Mouse (Mus musculus): Measurements from ENCODE around the gene Gm35549. TPM values are rescaled to one million over a fixed set of nuclear protein-coding genes. Genes with fewer than 3 reads are reported as not detected.
"Not testable (repeated sequence)": the region's sequence is repeated elsewhere in the genome, so short reads cannot be mapped to it uniquely, and the experiment has no call there.

The Gm35549 gene
- polyA plus RNA-seq, 1 experiment from 2014 or later = 0.34 TPM

DNA sequence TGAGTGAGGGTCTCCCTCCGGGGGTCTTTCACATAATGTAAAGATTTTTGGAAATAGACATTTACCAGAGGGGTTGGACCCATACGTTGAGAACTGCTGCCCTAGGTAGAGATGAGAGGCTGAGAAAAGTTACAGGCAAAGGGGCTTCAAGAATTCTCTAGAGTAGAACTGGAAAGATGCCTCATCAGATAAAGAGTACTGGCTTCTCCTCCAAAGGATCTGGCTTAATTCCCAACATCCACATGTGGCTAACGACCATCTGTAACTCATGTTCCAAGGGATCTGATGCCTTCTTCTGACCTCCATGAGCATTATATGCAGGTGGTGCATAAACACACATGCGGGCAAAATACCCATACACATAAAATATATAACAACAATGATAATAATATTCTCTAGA, 11.8 kb upstream of the Gm35549 start:
- no peak overlapping the region for H3K4me2 ChIP-seq (replicated peaks)
- no peak overlapping the region for H3K27ac ChIP-seq
- no peaks in the 10 kb centered on the region for H3K27me3 ChIP-seq (replicated peaks)
- H3K4me3 ChIP-seq = no peak overlapping the region
- peaks cover 93% of the 10 kb centered on the region for H3K36me3 ChIP-seq
- peaks cover 9% of the 10 kb centered on the region; the same call in 1 of the 2 replicates for H3K9me3 ChIP-seq
- WGBS = 98% methylated on average over 4 of the region's 4 CpGs
- H3K4me1 ChIP-seq = no peaks in the 10 kb centered on the region
- no peak overlapping the region for H3K9ac ChIP-seq
- no peak for ATAC-seq (ENCODE audit: low FRiP score, low read depth)

DNA sequence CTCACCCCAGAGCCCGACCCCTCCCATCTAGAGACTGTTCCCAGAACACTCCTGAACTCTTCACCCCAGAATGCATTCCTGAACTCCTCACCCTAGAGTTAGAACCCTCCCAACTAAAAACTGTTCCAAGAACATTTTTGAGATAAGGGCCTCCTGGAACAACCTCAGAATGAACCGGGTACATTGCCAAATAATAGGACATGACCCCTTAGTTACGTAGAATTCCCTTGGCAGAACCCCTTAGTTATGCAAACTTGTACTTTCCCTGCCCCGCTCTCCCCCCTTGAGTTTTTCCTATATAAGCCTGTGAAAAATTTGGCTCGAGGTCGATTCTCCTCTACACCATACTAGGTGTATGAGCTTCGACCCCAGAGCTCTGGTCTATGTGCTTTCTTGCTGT, 11.3 kb upstream of the Gm35549 start:
- not testable (repeated sequence) for H3K27ac ChIP-seq; H3K9ac ChIP-seq; H3K4me3 ChIP-seq; ATAC-seq (ENCODE audit: low FRiP score, low read depth); H3K27me3 ChIP-seq (replicated peaks); H3K4me1 ChIP-seq; H3K4me2 ChIP-seq (replicated peaks); H3K9me3 ChIP-seq
- 98% methylated on average over 3 of the region's 7 CpGs for whole genome bisulfite sequencing
- H3K36me3 ChIP-seq = peaks cover 93% of the 10 kb centered on the region

DNA sequence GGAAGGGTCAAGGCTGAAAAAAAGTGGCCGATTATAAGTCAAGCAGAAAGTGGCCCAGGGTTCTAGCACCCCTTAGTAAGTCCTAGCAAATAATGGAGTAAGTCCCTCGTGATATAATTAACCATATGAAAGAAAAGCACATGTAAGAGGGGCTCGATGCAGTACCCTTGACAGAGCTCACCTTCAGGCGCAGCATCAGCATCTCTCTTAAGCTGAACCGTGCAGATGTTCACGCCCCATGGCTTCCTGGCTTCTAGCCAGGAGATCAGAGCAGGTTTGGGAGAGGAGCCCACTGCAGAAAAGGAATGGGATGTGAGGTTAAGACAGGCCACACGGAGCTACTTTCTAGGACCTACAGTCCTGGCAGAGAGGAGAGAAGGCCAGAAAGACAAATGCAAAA, 10.7 kb upstream of the Gm35549 start:
- Histone ChIP-seq H3K27ac (no peak overlapping the region), H3K9me3 (peaks cover 8% of the 10 kb centered on the region), H3K4me2 (replicated peaks) (no peak overlapping the region), H3K4me3 (no peak overlapping the region), H3K27me3 (replicated peaks) (no peaks in the 10 kb centered on the region), H3K4me1 (no peaks in the 10 kb centered on the region), H3K9ac (no peak overlapping the region), H3K36me3 (peaks cover 93% of the 10 kb centered on the region)
- 95% methylated on average over 7 of the region's 7 CpGs for whole genome bisulfite sequencing
- no peak for ATAC-seq (ENCODE audit: low FRiP score, low read depth)

DNA sequence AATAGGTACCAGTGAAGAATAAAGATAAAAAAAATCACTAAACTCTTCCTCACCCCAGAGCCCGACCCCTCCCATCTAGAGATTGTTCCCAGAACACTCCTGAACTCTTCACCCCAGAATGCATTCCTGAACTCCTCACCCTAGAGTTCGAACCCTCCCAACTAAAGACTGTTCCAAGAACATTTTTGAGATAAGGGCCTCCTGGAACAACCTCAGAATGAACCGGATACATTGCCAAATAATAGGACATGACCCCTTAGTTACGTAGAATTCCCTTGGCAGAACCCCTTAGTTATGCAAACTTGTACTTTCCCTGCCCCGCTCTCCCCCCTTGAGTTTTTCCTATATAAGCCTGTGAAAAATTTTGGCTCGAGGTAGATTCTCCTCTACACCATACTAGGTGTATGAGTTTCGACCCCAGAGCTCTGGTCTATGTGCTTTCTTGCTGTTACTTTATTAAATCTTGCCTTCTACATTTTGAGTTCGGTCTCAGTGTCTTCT, 4.0 kb upstream of the Gm35549 start:
- H3K4me3 ChIP-seq; H3K27me3 ChIP-seq (replicated peaks); H3K4me1 ChIP-seq; H3K27ac ChIP-seq; H3K4me2 ChIP-seq (replicated peaks); H3K9ac ChIP-seq; ATAC-seq (ENCODE audit: low FRiP score, low read depth): not testable (repeated sequence)
- WGBS = 92% methylated on average over 8 of the region's 8 CpGs
- peaks cover 10% of the 10 kb centered on the region for H3K9me3 ChIP-seq
- peaks cover 45% of the 10 kb centered on the region for H3K36me3 ChIP-seq

DNA sequence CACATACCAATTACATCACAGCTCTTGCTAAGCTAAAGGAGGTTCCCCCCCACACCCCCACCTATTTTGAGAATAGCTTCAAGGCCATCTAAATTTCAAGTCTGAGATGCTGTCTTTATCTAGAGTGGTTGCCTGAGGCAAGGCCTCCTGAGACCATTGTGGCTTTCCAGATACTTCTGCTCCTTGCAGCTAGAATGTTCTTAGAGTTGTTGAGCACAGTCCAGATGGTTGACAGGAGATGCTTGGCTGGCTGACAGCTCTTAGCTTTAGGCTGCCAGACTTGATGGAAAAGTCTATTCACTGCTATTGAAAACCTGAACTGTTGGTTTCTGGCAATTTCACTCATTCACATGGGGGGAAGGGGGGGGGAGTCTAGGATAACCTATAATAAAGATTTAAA, 2.3 kb upstream of the Gm35549 start:
- no peak for ATAC-seq (ENCODE audit: low FRiP score, low read depth)
- H3K4me2 ChIP-seq (replicated peaks) = no peak overlapping the region
- no peak overlapping the region for H3K27ac ChIP-seq
- no peaks in the 10 kb centered on the region for H3K27me3 ChIP-seq (replicated peaks)
- peaks cover 28% of the 10 kb centered on the region for H3K36me3 ChIP-seq
- H3K4me3 ChIP-seq = no peak overlapping the region
- no peak overlapping the region for H3K9ac ChIP-seq
- no peaks in the 10 kb centered on the region for H3K4me1 ChIP-seq
- H3K9me3 ChIP-seq = peaks cover 10% of the 10 kb centered on the region

DNA sequence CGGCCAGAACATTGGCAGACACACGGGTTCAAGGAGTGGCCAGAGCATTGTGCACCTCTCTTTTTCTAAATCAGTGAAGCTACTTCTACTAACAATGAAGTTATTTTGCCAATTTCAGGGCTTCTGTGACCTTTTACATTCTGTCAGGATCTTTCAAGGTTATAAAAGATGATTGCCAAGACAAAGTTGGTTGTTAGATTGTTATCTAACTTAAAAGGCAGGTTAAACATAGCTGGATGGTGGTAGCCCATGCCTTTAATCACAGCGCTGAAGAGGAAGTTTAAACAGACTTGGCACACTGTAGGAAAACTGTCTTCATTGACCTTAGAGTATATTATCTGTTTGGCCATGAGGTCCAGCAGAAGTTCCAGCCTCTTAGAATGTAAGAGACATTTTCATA, 1.8 kb upstream of the Gm35549 start:
- no peak for ATAC-seq (ENCODE audit: low FRiP score, low read depth)
- 87% methylated on average over 3 of the region's 3 CpGs for WGBS
- H3K36me3 ChIP-seq = peaks cover 23% of the 10 kb centered on the region
- no peaks in the 10 kb centered on the region for H3K27me3 ChIP-seq (replicated peaks)
- no peaks in the 10 kb centered on the region for H3K4me1 ChIP-seq
- H3K4me2 ChIP-seq (replicated peaks) = no peak overlapping the region
- H3K9me3 ChIP-seq = peaks cover 10% of the 10 kb centered on the region
- H3K9ac ChIP-seq = no peak overlapping the region
- H3K27ac ChIP-seq = no peak overlapping the region
- H3K4me3 ChIP-seq = no peak overlapping the region

DNA sequence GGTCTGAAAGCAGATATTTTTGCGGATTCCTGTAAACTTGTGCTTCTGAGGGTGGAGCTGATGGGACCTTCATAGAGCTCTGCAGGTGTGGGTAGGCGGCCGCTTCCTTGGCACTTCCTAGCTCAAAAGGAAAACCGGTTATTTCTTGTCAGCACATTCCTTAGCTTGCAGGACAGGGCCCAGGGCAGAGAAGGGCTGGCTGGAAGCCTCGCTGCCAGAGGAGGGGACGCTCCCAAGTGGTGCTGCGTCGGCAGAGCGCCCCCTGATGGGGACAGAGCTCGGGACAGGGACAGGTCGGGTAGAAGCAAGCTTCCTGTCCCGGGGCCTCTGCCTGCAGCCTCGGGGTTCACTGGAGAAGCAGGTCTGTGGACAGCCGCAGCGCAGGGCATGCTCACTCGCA, 6.2 kb downstream of the Gm35549 start:
- Histone ChIP-seq H3K27me3 (replicated peaks) (no peaks in the 10 kb centered on the region), H3K4me1 (peaks cover 9% of the 10 kb centered on the region; the same call in 1 of the 2 replicates), H3K9me3 (no peaks in the 10 kb centered on the region), H3K36me3 (peaks cover 8% of the 10 kb centered on the region), H3K4me3 (no peak overlapping the region), H3K4me2 (replicated peaks) (no peak overlapping the region), H3K9ac (no peak overlapping the region), H3K27ac (no peak overlapping the region)
- WGBS = 29% methylated on average over 16 of the region's 16 CpGs
- no peak for ATAC-seq (ENCODE audit: low FRiP score, low read depth)

DNA sequence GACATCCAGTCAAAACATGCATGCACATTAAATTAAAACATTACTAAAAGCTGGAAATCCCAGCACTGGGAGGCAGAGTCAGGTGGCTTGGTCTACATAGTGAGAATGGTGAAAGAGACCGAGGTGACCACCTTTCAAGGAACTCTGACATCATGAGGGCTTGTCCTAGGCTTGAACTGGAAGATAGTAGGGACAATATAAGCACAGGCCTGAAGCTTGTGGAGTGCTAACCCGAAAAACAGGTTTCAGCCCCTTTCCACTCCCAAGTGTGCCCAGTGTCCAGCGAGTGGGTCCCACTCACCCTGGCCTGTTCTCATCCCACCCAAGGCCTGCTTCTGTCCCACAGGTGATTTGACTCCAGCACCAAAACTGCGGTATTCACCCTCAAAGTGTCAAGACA, 6.6 kb downstream of the Gm35549 start:
- no peak for ATAC-seq (ENCODE audit: low FRiP score, low read depth)
- no peak overlapping the region for H3K27ac ChIP-seq
- 89% methylated on average over 4 of the region's 4 CpGs for WGBS

DNA sequence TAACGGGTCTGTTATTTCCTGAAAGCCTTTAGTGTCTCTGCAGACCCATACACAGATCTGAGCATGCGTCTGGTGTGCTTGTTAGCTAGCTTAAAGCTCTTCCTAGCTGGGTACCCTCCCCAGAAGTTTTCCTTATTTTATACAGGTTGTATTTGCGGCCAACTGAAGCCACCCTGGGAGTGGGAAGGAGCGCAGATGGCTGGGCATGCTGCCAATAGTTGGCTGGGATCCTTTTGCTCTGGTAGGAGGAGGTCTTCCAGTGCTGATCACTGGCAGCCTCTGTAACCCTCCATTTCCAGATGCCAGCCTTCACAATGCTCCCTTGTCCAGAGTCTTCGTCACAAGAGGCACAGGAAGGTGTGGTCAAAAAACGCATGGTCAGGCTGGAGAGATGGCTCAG, 7.0 kb downstream of the Gm35549 start:
- peaks cover 8% of the 10 kb centered on the region for H3K36me3 ChIP-seq
- H3K9me3 ChIP-seq = no peaks in the 10 kb centered on the region
- 56% methylated on average over 6 of the region's 6 CpGs for WGBS
- ATAC-seq (ENCODE audit: low FRiP score, low read depth) = peak; percentile 68
- peaks cover 9% of the 10 kb centered on the region; the same call in 1 of the 2 replicates for H3K4me1 ChIP-seq
- no peak overlapping the region for H3K4me2 ChIP-seq (replicated peaks)
- no peak overlapping the region for H3K4me3 ChIP-seq
- no peak overlapping the region for H3K9ac ChIP-seq
- H3K27me3 ChIP-seq (replicated peaks) = no peaks in the 10 kb centered on the region
- no peak overlapping the region for H3K27ac ChIP-seq

More for the DNA sequence above, 6.6 kb downstream of the Gm35549 start:
- H3K36me3 ChIP-seq = peaks cover 8% of the 10 kb centered on the region
- H3K27me3 ChIP-seq (replicated peaks) = no peaks in the 10 kb centered on the region
- H3K4me2 ChIP-seq (replicated peaks) = no peak overlapping the region
- no peak overlapping the region for H3K4me3 ChIP-seq
- peaks cover 9% of the 10 kb centered on the region; the same call in 1 of the 2 replicates for H3K4me1 ChIP-seq
- H3K9me3 ChIP-seq = no peaks in the 10 kb centered on the region
- H3K9ac ChIP-seq = no peak overlapping the region

DNA sequence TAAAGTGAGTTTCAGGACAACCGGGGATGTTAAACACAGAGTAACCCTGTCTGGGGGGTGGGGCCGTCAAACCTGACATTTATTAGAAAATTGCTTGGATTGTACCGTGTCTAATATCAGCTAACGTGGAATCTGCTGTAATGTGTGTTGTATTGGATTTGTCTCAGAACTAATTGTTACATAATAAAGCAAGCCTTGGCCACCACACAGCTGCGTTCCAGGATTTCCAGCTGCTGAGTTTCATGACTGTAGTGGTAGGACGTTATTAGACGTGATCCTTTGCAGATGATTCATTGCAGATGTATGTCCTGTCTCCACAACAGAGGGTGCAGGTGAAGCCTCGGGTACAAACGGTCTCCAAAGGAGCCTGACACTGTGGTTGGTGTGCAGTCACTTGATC, 7.7 kb downstream of the Gm35549 start:
- Histone ChIP-seq H3K9ac (no peak overlapping the region), H3K9me3 (no peaks in the 10 kb centered on the region), H3K4me1 (peaks cover 9% of the 10 kb centered on the region; the same call in 1 of the 2 replicates), H3K36me3 (peaks cover 8% of the 10 kb centered on the region), H3K4me3 (no peak overlapping the region), H3K4me2 (replicated peaks) (no peak overlapping the region), H3K27me3 (replicated peaks) (no peaks in the 10 kb centered on the region), H3K27ac (no peak overlapping the region)
- WGBS = 74% methylated on average over 9 of the region's 9 CpGs
- ATAC-seq (ENCODE audit: low FRiP score, low read depth) = no peak

DNA sequence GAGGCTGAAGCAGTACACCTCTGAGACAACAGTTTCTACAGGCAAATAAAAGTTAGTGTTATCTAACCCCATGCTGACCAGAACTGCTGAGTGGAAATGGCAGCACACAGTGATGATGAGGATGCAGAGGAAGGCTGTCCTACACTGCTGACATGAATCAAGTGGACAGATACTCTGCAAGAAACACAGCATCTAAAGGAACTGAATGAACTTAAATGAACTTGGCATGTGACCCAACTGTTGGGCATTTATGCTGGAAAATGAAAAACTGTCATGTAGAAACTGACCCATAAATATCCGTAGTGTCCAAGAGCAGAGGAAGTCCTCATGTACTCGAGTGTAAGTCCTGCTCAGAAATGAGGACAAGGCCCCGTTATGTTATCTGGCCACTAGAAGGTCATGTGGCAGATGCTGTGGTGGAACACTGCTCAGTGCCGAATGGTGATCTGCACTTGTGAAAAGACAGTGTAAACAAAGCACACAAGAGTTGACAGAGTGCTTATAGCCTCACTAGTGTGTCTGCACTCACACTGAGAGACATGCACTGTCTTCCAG, 13.9 kb downstream of the Gm35549 start:
- H3K27me3 ChIP-seq (replicated peaks) = no peaks in the 10 kb centered on the region
- H3K4me2 ChIP-seq (replicated peaks) = no peak overlapping the region
- 80% methylated on average over 4 of the region's 4 CpGs for WGBS
- no peak overlapping the region for H3K27ac ChIP-seq
- H3K36me3 ChIP-seq = peaks cover 41% of the 10 kb centered on the region
- no peak overlapping the region for H3K4me3 ChIP-seq
- no peak for ATAC-seq (ENCODE audit: low FRiP score, low read depth)
- no peak overlapping the region for H3K9ac ChIP-seq
- no peaks in the 10 kb centered on the region for H3K4me1 ChIP-seq
- no peaks in the 10 kb centered on the region for H3K9me3 ChIP-seq

DNA sequence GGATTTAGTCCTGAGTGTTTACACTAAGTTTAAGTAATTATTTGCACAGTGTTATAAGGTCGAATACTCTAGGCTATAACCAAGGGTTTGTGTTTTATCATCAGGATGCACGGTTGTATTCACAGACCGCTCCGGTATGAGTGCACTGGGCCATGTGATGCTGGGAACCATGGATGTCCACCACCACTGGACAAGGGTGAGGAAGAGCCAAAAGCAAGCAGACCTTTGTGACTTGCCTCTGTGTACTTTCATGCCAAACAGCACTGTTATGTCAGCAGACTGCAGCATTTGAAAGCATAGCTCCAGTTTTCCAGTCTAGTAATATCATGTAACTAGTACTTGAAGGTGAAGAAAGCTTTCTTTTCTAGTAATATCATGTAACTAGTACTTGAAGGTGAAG, 17.1 kb downstream of the Gm35549 start:
- WGBS = 96% methylated on average over 4 of the region's 4 CpGs
- Histone ChIP-seq H3K4me3 (no peak overlapping the region), H3K27ac (no peak overlapping the region), H3K4me1 (no peaks in the 10 kb centered on the region), H3K9me3 (no peaks in the 10 kb centered on the region), H3K27me3 (replicated peaks) (no peaks in the 10 kb centered on the region), H3K4me2 (replicated peaks) (no peak overlapping the region), H3K36me3 (peaks cover 41% of the 10 kb centered on the region), H3K9ac (no peak overlapping the region)
- ATAC-seq (ENCODE audit: low FRiP score, low read depth) = no peak

DNA sequence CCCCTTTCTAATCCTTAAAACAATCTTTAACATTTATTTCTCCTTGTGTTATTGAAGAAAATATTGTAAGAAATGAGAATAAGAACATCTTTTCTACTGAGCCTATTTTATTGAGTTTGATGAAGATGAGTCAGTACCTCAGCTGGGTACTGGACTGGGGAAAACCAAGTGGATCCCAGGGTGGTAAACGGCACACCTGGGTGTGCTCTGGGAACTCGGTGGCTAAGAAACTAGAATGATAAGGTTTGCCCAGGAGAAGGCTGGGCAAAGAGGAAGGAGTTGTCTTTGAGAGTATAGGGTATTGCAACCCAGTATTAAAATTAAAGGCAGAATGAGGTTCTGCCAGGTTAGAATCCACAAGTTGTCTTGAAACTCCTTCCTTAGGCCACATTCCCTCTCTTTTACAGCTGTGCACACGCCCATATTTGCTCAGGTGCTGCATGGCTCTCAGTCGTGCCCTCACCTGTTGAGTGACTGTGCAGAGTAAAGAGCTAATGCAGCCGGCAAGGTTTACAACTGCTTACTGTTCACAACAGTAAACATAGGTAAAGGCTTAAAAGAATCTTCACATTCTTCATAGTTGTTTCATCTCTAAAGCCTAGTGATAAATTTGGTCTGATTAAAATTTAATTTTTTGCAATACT, 20.3 kb downstream of the Gm35549 start:
- H3K27ac ChIP-seq = no peak overlapping the region
- H3K4me2 ChIP-seq (replicated peaks) = no peak overlapping the region
- H3K9me3 ChIP-seq = no peaks in the 10 kb centered on the region
- H3K9ac ChIP-seq = no peak overlapping the region
- no peak overlapping the region for H3K4me3 ChIP-seq
- WGBS = 89% methylated on average over 5 of the region's 5 CpGs
- H3K4me1 ChIP-seq = no peaks in the 10 kb centered on the region
- ATAC-seq (ENCODE audit: low FRiP score, low read depth) = no peak
- H3K36me3 ChIP-seq = peaks cover 40% of the 10 kb centered on the region
- H3K27me3 ChIP-seq (replicated peaks) = no peaks in the 10 kb centered on the region

Data from neural tube, embryonic 12.5 days (tissue).